Mouse (Mus musculus): Measurements from ENCODE around the gene Mroh2a.
"Not testable (repeated sequence)": the region's sequence is repeated elsewhere in the genome, so short reads cannot be mapped to it uniquely, and the experiment has no call there.

Mroh2a gene

DNA sequence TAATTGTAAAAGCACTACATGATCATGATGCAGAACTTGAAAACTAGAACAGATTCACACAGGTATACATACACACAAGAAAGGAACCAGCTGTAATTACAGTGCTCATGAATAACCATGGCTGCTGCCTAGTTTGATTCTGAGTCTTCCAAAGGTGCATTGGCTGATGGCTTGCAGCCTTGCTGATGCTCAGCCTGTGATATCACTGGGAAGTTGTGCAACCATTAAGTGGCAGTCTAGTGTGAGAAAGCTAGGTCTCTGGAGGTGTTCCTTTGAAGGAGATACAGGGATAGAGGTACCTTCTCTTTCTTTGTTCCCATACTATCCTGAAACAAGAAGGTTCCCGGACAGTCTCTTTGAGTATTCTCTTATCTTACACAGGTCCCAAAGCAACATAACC lies 7.7 kb upstream of the Mroh2a start:
- DNase-seq = no peak

DNA sequence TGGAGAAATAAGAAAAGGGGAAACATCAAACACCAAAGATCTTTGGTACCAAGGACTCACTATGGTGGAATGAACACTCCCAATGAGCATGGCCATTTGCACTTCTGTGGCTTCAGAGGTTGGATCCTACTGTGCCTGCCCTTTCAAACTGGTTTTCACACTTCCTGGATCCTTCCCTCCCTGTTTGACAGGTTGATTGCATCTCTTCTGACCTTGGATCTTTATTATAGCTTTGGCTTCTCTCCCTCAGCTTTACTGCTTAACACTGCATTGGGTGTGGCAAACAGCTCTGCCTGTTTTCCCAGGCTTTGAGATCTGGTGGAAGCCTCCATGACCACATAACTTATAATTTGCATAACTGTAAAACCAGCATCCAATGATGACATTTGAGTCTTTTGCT lies 6.5 kb upstream of the Mroh2a start:
- no peak for DNase-seq

DNA sequence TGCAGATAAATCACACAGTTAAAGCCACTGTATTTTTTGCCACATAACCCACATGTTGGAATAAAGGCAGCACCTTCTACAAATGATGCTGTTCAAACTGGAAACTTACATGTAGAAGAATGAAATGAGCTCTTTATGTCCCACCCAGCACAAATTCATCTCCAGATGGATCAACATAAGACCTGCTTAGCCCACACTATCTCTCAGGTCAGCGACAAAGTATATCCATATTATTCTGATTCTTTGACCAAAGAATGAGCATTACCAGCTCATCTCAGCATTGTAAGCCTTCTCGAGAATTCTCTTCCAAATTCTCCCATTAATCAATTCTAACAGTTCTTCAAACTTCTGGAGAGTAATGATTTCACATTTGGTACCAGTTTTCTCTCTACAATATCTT lies 4.6 kb upstream of the Mroh2a start:
- no peak for DNase-seq

DNA sequence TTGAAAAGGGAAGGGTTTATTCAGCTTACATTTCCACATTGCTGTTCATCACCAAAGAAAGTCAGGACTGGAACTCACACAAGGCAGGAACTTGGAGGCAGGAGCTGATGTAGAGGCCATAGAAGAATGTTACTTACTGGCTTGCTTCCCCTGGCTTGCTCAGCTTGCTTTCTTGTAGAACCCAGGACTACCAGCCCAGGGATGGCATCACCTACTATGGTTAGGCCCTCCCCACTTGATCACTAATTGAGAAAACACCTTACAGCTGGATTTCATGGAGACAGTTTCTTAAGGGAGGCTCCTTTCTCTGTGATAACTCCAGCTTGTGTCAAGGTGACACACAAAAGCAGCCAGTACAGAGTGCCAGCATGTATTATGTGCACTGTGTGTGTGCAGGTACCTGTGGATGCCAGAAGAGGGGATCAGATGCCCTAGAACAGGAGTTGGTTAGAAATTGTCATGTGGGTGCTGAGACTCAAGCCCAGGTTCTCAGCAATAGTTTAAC lies 3.7 kb upstream of the Mroh2a start:
- DNase-seq = not testable (repeated sequence)

DNA sequence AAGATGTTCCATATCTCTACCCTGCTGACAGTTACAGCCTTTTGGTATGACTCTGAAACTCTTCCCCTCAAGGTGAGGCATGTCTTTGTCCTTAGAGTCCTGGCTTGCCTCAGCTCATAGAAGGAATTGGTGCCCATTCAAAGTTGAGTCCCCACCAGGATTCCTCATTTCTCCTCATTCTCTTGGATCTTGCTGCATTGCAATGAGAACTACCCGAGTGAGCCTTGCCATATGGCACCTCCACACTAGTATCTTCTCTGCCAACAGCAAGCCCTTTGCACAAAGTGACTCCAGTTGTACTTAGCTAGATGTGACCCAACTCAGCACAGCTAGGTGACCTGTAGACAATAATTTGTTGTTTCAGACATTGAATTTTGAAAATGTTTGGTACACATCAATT lies 3.2 kb upstream of the Mroh2a start:
- no peak for DNase-seq

DNA sequence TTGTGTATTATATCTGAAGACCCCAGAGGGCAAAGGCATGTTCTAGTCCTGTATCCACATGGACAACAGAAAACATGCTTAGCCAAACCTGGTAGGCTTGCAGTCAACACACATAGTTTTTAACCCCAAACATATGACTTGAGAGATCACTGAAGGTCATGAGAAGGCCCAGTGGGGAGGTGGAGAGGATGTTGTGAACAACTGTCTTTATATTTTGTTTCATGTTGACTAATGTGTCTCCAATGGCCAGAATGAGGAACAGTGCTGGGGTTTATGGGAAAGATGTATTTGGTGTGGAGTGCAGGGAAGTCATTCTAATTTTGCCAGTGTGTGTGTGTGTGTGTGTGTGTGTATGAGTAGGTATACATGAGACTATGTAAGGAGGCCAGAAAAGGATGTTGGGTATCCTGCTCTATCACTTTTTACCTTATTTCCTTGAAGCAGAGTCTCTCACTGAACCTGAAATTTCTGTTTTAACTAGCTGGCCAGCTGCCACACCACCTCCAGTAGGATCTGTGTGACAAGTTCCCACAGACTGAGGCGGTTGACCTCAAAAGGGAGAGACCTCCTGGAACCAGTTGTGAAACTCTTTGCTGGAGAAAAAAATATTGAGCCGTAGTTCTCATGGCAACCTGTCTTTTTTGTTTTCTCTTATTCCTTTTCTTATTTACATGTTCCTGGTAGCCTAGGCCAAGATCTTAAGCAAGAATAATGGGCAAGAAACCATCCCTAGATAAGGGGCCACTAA lies 2.6 kb upstream of the Mroh2a start:
- no peak for DNase-seq

DNA sequence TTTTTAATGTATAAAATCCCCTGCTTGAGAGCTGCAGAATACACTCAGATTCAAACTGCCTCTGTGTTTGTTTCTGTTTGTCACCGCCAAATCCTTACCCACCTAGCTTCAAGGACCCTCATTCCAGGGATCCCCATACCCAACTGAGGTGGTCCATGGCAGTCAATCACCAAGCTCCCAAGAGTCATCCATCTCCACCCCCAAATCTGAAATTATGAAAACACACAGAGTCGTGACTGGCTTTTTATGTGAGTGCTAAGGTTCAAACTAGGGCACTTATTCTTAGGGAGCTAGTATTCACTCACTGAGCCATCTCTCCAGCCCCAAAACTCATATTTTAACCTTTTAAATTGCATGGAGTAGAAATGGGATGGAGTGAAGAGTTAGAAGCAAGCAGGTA lies 1.5 kb upstream of the Mroh2a start:
- not testable (repeated sequence) for DNase-seq

DNA sequence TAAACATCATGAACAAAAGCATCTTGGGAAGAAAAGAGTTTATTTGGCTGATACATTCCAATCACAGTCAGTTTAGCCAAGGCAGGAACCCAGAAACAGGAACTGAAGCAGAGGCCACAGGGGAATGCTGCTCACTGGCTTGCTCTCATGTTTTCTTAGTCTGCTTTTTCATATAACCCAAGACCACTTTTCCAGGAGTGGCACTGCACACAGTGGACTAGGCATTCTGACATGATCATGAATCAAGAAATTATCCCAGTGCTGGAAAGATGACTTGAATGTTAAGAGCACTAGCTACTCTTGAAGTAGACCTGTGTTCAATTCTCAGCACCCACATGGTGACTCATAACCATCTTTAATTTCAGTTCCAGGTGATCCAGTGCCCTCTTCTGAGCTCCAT lies 1.0 kb upstream of the Mroh2a start:
- DNase-seq = no peak

DNA sequence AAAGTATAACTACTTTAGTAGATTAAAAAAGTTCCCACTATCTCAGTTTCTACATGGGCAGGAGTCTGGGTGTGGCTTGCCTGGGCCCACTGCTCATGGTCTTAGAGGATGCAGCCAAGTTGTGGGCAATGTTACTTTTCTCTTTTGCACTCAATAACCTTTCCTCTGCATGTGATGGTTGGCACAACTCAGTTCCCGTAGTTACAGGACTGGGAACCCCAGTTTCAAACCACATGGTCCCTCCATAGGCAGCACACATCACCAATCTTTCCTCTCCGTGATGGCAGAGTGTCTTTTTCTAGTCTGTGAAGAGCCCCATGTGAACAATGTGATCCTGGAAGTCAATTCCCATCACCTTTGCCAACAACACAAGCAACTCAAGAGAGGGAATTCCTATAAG lies 696 bp downstream of the Mroh2a start:
- no peak for DNase-seq

DNA sequence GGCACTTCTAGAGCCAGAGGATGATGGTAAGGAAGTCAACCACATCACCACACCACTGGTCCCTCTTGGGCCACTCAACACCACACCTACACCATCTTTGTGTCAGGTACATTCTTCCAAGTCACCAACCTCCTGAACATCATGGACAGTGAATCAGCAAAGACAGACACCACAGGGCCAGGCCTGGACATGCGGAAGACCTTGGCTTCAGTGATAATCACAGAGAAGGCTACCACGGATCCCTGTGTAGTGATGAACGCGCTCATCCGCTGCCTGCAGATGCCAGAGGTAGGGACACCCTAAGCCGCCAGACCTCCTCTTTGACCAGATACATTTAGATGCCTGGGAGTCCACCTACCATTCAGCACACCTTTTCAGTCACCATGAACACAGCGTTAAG lies 1.3 kb downstream of the Mroh2a start:
- no peak for DNase-seq

DNA sequence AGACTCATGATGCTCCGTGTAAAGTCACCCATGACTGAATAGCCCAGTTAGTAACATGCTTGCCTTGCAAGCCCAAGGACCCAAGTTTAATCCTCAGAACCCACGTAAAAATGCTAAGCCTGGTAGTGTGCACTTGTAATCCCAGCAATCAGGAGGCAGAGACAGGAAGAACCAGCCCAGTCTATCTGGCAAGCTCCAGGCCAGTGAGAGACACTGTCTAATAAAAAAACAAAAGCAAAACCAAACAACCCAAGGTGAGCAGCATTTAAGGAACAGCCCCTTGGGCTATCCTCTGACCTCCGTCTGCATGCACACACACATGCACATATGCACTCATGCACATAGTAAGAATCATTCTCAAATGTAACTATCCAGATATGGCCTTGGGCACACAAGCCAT lies 2.8 kb downstream of the Mroh2a start:
- DNase-seq = no peak

DNA sequence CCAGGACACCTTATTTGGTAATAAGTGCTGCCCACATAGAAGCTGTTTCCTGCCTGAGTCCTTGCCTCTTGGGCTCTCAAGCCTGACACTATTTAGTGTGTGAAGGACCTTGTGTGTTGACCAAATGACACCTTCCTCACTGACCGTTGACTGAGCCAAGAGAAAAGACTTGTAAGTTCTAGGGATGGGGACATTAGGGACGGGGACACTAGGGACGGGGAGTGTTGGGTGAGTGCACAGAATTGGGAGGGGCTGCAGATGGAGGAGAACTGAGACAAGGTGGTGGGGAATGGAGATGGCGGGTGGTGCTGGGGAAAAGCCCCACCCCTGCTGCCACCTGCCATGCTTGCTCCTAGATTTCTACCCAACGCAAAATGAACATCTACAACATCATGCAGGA lies 3.2 kb downstream of the Mroh2a start:
- DNase-seq = no peak

DNA sequence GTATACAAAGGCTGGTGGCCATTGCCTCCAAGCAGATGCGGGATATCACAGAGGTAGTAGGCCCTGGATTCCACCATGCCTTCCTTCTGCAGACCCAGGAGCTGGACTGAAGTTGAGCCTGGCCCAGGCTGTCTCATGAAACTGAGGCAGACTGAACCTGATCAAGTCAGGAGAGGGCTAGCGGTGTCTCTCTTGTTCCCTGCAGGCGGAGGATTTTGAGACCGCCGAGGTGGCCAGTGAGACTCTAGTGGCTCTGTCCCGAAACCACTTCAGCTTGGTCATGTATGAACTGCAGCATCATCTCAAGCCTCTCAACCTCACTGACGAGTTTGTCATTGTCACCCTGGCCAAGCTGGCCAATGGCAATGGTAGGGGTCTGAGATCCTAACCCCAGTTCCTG lies 3.6 kb downstream of the Mroh2a start:
- DNase-seq = no peak

DNA sequence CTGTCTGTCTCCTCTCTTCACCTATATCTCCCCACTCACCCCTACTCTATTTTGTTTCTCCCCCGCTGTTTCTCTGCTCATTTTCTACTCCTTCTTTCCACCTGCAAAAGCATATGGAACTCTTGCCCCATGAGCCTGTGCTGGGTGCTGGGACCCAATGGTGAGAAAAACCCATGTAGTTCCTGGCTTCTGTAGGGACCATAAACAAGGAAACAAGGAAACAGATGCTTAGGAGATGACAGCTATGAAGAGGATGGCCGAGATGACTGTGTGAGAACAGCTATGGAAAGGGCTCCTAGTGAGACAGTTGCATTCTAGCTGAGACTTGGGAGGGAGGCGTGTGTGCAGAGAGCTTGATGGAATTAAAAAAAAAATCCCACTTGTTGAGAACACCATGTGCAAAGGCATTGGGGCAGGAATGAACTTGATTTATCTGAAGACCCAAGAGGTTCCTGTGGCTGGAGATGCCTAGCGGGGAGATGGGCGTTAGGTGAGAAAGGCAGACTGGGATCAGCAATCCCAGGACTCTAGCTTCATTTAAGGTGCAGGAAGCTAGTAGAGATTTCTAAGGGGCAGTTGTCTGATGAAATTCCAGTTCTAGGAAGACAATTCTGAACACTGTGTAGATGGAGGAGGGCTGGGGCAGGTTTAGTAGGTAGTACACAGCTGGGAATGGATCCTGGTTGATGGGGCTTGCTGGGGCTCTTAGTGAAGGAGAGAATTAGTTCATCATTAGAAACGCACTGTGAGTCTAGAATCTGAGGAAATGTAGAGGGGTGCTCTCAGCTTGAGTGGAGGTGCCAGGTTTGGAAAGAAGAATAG lies 4.4 kb downstream of the Mroh2a start:
- DNase-seq = no peak

DNA sequence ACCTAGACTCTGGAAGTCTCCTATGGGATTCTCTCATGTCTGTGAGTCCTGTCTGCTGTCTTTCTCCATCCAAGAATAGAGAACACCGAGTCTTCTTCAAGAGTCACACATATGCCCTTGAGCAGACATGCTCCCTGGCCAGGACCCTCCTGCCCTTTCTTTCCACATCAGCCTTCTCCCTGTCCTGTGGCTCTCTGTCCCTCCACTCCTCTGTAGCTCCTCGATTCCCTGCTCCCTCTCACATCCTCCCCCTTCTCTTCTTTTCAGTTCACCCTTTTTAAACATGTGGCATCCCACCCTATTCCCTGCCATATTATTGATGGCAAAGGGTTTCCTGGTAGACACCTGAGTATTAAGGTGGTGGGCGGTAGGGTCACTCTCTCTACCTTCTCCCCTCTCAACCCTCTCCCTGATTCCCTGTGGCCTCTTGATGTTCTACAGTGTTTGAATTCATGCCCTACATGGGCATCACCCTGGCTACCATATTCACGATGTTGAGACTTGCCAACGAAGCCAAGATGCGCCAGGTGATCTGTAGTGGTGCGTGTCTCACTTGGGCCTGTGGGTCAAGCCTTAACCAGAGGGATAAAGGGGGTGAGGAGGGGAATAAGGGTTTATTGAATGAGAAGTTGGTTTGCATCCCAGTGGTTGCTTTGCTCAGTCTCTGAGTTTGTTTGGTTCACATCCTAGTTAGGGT lies 5.2 kb downstream of the Mroh2a start:
- no peak for DNase-seq

DNA sequence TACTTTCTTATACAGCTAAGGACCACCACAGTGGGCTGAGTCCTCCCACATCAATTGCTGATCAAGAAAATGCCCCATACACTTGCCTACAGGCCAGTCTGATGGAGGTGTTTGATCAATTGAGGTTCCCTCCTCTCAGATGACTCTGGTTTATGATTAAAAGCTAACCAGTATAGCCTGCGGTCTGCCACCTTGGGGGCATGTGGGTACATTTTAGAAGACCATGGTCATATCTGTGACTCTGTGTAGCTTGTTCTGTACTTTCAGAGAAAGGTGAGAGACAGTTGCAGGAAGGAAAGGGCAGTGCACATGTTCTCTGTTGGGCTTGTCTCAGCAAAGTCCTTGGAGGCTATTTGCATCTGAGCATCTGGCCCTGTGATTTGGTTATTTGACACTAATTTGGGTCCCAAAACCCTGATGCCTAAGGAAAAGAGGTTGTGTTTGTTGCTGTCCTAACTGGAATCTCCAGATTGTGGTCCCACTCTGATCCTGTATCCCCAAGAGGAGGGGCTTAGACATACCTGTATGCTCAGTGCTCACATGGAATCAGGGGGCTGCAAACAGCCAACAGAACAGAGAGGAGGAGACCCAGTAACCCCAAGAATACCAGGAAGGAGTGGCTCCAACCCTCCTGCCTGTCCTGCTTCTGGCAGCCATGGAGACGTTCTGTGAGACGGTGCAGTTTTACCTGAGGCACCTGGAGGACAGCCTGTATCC lies 6.0 kb downstream of the Mroh2a start:
- no peak for DNase-seq

DNA sequence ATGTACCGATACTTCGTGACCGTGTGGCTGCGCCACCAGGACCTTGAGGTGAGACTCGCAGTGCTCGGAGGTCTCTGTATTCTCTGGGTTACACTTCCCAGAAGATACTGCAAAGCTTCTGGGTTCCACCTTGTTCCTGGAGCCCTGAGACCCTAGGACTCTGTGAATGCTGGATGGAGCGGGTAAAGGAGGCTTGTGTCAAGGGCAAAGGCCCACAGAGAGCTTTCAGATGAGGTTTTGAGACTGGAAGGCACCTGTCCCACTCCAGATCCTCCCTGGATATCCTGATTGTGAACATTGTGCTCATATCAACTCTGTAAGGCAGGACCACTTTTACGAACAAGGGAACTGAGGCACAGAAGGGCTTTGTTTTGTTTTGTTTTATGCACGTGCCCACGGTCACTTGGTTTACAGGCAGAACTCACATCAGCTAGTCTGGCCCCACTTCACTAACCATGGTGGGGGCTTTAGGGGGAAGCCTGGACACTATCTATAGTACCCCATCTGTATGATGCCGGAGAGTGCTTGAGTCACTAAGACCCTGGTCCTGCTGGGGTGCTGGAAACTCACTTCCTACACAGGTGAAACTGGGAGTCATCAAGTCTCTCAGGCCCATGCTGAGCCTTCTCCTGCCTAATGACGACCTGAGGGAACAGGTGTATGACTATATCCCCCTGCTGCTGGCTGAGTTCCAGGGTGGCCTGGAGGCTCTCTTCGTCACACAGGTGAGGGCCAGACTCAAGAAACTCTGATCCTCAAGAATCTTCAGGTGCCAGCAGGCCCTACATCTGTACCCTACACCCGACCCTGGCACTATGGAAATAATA lies 6.8 kb downstream of the Mroh2a start:
- no peak for DNase-seq

DNA sequence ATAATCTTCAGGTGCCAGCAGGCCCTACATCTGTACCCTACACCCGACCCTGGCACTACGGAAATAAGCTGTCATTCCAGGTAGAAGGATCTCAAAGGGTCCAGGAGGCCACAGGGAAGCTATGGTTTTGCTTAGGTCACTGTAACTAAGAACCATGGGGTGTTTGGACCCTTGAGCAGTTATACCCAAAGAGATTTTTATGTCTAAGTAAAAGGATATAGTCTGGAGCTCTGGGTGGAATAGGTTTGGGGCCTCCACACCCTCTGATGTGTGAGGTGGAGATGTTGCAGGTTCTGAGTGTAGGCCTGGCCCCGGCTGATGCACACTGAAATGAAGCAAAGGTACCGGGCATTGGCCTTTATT lies 7.4 kb downstream of the Mroh2a start:
- no peak for DNase-seq

DNA sequence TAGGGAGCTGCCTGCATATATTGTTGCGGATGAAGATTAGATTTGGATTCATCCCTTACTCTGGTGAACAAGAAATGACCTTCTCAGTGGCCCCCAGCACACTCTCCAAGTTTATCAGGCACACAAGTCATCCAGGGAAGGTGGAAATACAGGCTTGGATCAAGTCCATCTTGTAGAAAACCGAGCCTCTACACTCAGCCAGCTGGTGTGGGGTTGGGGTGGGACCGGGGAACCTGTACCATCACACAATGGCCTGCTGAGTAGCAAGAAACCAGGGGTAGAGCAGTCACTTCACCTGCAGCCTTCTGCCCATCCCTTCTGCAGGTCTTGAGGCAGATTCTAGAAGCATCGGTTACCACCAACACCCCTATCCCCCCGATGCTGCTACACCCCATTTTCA lies 7.9 kb downstream of the Mroh2a start:
- no peak for DNase-seq

DNA sequence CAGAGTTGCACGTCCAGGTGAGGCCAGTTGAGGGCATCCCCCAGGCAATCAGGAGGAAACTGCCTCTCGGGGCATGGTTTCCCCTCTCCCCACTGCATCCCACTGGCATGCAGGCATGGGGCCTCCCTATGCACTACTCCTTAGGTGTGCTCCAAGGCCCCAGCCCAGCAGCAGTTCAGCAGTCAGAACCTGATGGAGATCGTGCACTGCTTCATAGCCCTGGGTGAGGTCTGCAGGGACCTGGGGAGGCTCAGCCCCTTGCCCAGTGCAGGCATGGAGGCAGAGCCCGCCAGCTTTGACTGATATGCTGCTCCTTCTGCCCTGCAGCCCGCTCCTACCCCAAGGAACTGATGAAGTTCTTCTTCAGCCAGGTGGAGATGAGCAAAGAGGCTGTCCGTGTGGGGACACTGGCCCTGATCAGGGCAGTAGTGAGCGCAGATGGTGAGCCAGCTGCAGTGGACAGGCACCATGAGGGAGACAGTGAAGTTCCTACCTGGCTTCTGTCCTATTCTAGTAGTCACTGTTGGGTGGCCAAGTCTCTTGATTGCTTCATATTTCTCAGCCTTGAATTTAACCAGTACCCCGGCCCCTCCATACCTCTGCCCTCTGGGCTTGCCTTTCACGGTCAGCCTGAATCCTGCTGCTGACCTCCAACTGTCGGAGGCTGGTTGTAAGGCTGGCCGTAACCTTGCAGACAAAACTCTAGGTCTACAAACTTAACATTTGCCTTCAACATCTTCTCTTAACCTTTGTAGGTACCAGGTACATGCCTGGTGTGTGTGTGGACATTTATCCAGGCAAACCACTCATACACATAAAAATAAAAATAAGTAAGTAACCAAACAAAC lies 8.5 kb downstream of the Mroh2a start:
- no peak for DNase-seq

DNA sequence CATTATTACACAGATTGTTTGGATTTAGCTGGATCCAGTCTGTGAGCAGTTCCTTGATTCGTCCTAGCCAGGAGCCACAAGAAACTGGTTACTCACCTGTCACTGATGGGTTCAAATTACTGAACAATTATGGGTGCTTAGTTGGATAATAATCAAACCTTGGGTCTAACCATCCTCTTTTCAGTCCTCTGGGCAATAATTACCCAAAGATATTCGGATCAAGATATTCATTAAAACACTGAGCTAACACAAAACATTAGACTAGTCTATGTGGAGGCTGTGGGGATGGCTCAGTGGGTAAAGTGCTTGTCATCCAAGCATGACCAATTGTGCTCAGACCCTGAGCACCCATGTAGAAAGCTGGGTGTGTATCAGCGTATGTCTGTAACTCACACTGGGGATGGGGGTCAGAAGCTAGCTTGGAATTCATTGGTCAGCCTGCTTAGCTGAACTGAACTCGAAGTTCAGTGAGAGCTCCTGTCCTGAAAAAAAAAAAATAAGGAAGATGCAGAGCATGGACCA lies 9.2 kb downstream of the Mroh2a start:
- no peak for DNase-seq

Data from cerebellum, postnatal 10 days (tissue).